Mouse (Mus musculus) midbrain, postnatal 0 days (tissue): Measurements from ENCODE around the gene Kars. TPM values are rescaled to one million over a fixed set of nuclear protein-coding genes. Genes with fewer than 3 reads are reported as not detected.

Experiments used
- ATAC-seq: fragments of 200-750 bp; cut with Nextera tagmentation; 2 replicates; pipeline ENCODE4 v1.8.0; 2017; ENCODE audit warnings: moderate number of reproducible peaks, mild to moderate bottlenecking, moderate TSS enrichment, moderate library complexity; ENCODE audit not compliant: low FRiP score
- DNase-seq: peaks from one replicate; pipeline ENCODE4 v3.0.0-alpha.2; 2015; ENCODE audit warnings: low spot score
- H3K27ac ChIP-seq: fragments of 300-500 bp; sonication (generic); 2 replicates; pipeline ENCODE4 v1.5.1; 2014; ENCODE audit warnings: low read depth, mild to moderate bottlenecking, low read length, mixed read lengths
- H3K27me3 ChIP-seq: fragments of 300-500 bp; sonication (generic); 2 replicates; pipeline ENCODE4 v1.6.1; 2014; ENCODE audit warnings: low read length, control low read depth, mixed read lengths; ENCODE audit not compliant: insufficient read depth
- H3K36me3 ChIP-seq: fragments of 300-500 bp; sonication (generic); 2 replicates; pipeline ENCODE4 v1.6.1; 2014; ENCODE audit warnings: low read length, control low read depth, mixed read lengths; ENCODE audit not compliant: insufficient read depth
- H3K4me1 ChIP-seq: fragments of 300-500 bp; sonication (generic); 2 replicates; pipeline ENCODE4 v1.6.1; 2014; ENCODE audit warnings: mild to moderate bottlenecking, control low read depth, antibody characterized with exemption, low read length, mixed read lengths; ENCODE audit not compliant: insufficient read depth
- H3K4me2 ChIP-seq: fragments of 300-500 bp; sonication (generic); 2 replicates; pipeline ENCODE4 v1.6.1; 2014; ENCODE audit warnings: low read depth, mild to moderate bottlenecking, low read length, mixed read lengths; ENCODE audit not compliant: poor library complexity, severe bottlenecking
- H3K4me3 ChIP-seq: fragments of 300-500 bp; sonication (generic); 2 replicates; pipeline ENCODE4 v1.5.1; 2014; ENCODE audit warnings: low read depth, mild to moderate bottlenecking, low read length, moderate library complexity
- H3K9ac ChIP-seq: fragments of 300-500 bp; sonication (generic); replicated peaks from 2 replicates; pipeline ENCODE4 v1.6.1; 2014; ENCODE audit warnings: mild to moderate bottlenecking, low read length, moderate library complexity, mixed read lengths; ENCODE audit not compliant: poor library complexity, severe bottlenecking
- H3K9me3 ChIP-seq: fragments of 300-500 bp; sonication (generic); 2 replicates; pipeline ENCODE4 v1.6.1; 2016; ENCODE audit warnings: low read length, control low read depth
- CTCF ChIP-seq: IDR thresholded peaks from 2 replicates; pipeline ENCODE4 v1.5.1; 2016; ENCODE audit warnings: antibody characterized with exemption, mild to moderate bottlenecking
- WGBS: fragments of 180-500 bp; shearing (Covaris S2); extraction: QIAGEN DNeasy Blood & Tissue Kit; methylation state at CpG from one replicate; pipeline ENCODE4 v1.1.7; 2014; 5-methylcytosine and 5-hydroxymethylcytosine counted together
- polyA plus RNA-seq: library from polyadenylated mRNA; unstranded; fragments of >200 nt; fragmentation: Nextera tagmentation; extraction: Ambion mirVana; gene quantifications from 2 replicates; pipeline ENCODE4 v1.2.1, GENCODE M21; 2015
- total RNA-seq: library from RNA; depleted of rRNA; stranded (reverse); fragments of >200 nt; gene quantifications from 2 replicates; pipeline ENCODE4 v1.2.3, GENCODE M21; 2014; rRNA removed

The Kars gene
- total RNA-seq (88.6 and 106 TPM in 2 replicates), polyA plus RNA-seq (160 and 163 TPM in 2 replicates)

GRCm38 (mm10) chr8:112010997-112011815 is at the start of gene Kars, which contains the start of gene Terf2ip:
TSS of gene Kars (minus strand) at chr8:112011323.
TSS of gene Terf2ip (plus strand) at chr8:112011398.
- TF ChIP-seq CTCF, result peak; percentile 25
- H3K36me3 ChIP-seq, result peaks cover 5% of the 10 kb centered on the region
- H3K27me3 ChIP-seq, result no peaks in the 10 kb centered on the region
- no peaks in the 10 kb centered on the region for H3K9me3 ChIP-seq
- peaks cover 10% of the 10 kb centered on the region for H3K4me1 ChIP-seq
- peak; percentile 96 for DNase-seq
- WGBS, result under 1% methylated on average over 61 of the region's 61 CpGs
- H3K4me3 ChIP-seq, result peak within 1 kb of the TSS; percentile 96
- peak; percentile 92 for ATAC-seq
- H3K27ac ChIP-seq, result peak within 1 kb of the TSS; percentile 92
- peak within 1 kb of the TSS; percentile 84 for H3K4me2 ChIP-seq
- H3K9ac ChIP-seq, result peak within 1 kb of the TSS; percentile 93

- no peaks in the 10 kb centered on the region for H3K4me1 ChIP-seq
- H3K36me3 ChIP-seq, result no peaks in the 10 kb centered on the region
- no peak for TF ChIP-seq CTCF
- DNase-seq (no peak), ATAC-seq (no peak)
- H3K4me2 ChIP-seq, result no peak overlapping the region
- H3K4me3 ChIP-seq, result no peak overlapping the region
- H3K27me3 ChIP-seq, result no peaks in the 10 kb centered on the region
- no peak overlapping the region for H3K27ac ChIP-seq
- no peaks in the 10 kb centered on the region for H3K9me3 ChIP-seq
- no peak overlapping the region for H3K9ac ChIP-seq
Observed at GRCm38 (mm10) chr8:112054456-112054855, 43.3 kb upstream of the Kars start.

- no peaks in the 10 kb centered on the region for H3K9me3 ChIP-seq
- ATAC-seq, result no peak
Observed at GRCm38 (mm10) chr8:112051537-112051936, 40.4 kb upstream of the Kars start.

GRCm38 (mm10) chr8:112049984-112050383 is 38.9 kb upstream of the Kars start:
- DNase-seq (no peak), ATAC-seq (no peak)
- Histone ChIP-seq H3K27me3 (no peaks in the 10 kb centered on the region), H3K9me3 (no peaks in the 10 kb centered on the region), H3K4me1 (no peaks in the 10 kb centered on the region), H3K4me2 (no peak overlapping the region), H3K36me3 (no peaks in the 10 kb centered on the region), H3K9ac (no peak overlapping the region), H3K4me3 (no peak overlapping the region), H3K27ac (no peak overlapping the region)
- WGBS, result 83% methylated on average over 6 of the region's 6 CpGs
- TF ChIP-seq CTCF, result peak; percentile 45

More at GRCm38 (mm10) chr8:112051537-112051936, 40.4 kb upstream of the Kars start:
- H3K4me3 ChIP-seq, result no peak overlapping the region
- H3K9ac ChIP-seq, result no peak overlapping the region
- H3K27ac ChIP-seq, result no peak overlapping the region
- H3K27me3 ChIP-seq, result no peaks in the 10 kb centered on the region
- no peak overlapping the region for H3K4me2 ChIP-seq
- H3K36me3 ChIP-seq, result no peaks in the 10 kb centered on the region
- no peak for TF ChIP-seq CTCF
- WGBS, result 81% methylated on average over 9 of the region's 9 CpGs
- no peaks in the 10 kb centered on the region for H3K4me1 ChIP-seq
- no peak for DNase-seq

- ATAC-seq, result no peak
- no peak overlapping the region for H3K9ac ChIP-seq
- H3K9me3 ChIP-seq, result no peaks in the 10 kb centered on the region
- no peaks in the 10 kb centered on the region for H3K4me1 ChIP-seq
- H3K27me3 ChIP-seq, result no peaks in the 10 kb centered on the region
- H3K4me3 ChIP-seq, result no peak overlapping the region
- H3K27ac ChIP-seq, result no peak overlapping the region
- peak; percentile 52 for DNase-seq
- whole genome bisulfite sequencing, result 59% methylated on average over 6 of the region's 6 CpGs
- TF ChIP-seq CTCF, result peak; percentile 75
- H3K36me3 ChIP-seq, result no peaks in the 10 kb centered on the region
- H3K4me2 ChIP-seq, result no peak overlapping the region
Observed at GRCm38 (mm10) chr8:112048293-112048692, 37.2 kb upstream of the Kars start.

GRCm38 (mm10) chr8:112045896-112046295 is 34.8 kb upstream of the Kars start:
- Histone ChIP-seq H3K27me3 (no peaks in the 10 kb centered on the region), H3K9me3 (no peaks in the 10 kb centered on the region), H3K36me3 (no peaks in the 10 kb centered on the region), H3K4me2 (no peak overlapping the region), H3K4me1 (no peaks in the 10 kb centered on the region), H3K27ac (no peak overlapping the region), H3K9ac (no peak overlapping the region), H3K4me3 (no peak overlapping the region)
- TF ChIP-seq CTCF, result peak; percentile 99
- DNase-seq (peak; percentile 93), ATAC-seq (peak; percentile 69; the same call in 1 of the 2 replicates)
- WGBS, result 2% methylated on average over 7 of the region's 7 CpGs
